Mouse (Mus musculus) cortical plate, adult 2 months (tissue): ENCODE measurements at regions not wholly inside any gene's neighbourhood (a gene's known extent, or its start where the extent isn't known, plus 50 kb on each side); places are given as distances from the start of the nearest gene placed in this dataset.

Experiments used
- CTCF ChIP-seq: fragments of 200-500 bp; IDR thresholded peaks from 2 replicates; pipeline ENCODE4 v1.5.1; 2011; ENCODE audit warnings: mild to moderate bottlenecking, control low read depth, low read length; ENCODE audit not compliant: insufficient read depth; ENCODE audit errors: extremely low read depth
- POLR2A ChIP-seq: fragments of 200-500 bp; IDR thresholded peaks from 2 replicates; pipeline ENCODE4 v1.6.1; 2011; ENCODE audit warnings: mild to moderate bottlenecking, low read length, control low read depth; ENCODE audit not compliant: insufficient read depth; ENCODE audit errors: extremely low read depth

GRCm38 (mm10) chr19:26973773-26974548 lies 88.3 kb downstream of the Gm815 start:
- TF ChIP-seq POLR2A (no peak), CTCF (no peak)
